Mouse (Mus musculus): ENCODE results near the gene Kctd2. TPM values are rescaled to one million over a fixed set of nuclear protein-coding genes. Genes with fewer than 3 reads are reported as not detected.
"Not testable (repeated sequence)": the region's sequence is repeated elsewhere in the genome, so short reads cannot be mapped to it uniquely, and the experiment has no call there.

Gene Kctd2
- polyA plus RNA-seq, 1 experiment from 2014 or later = 22.0 TPM

- Histone ChIP-seq H3K9ac (ENCODE audit: low read length) (no peak overlapping the region), H3K9me3 (ENCODE audit: control insufficient read depth, low read length) (no peaks in the 10 kb centered on the region), H3K36me3 (ENCODE audit: control insufficient read depth, insufficient read depth, low read length) (no peaks in the 10 kb centered on the region), H3K27me3 (ENCODE audit: control insufficient read depth, insufficient read depth, low read length) (peaks cover 16% of the 10 kb centered on the region), H3K4me1 (ENCODE audit: control insufficient read depth, insufficient read depth, low read length) (peaks cover 6% of the 10 kb centered on the region; the same call in 1 of the 2 replicates), H3K4me3 (ENCODE audit: low read depth, low read length) (no peak overlapping the region), H3K4me2 (ENCODE audit: low read depth) (no peak overlapping the region), H3K27ac (ENCODE audit: low read depth, low read length) (no peak overlapping the region)
- 90% methylated on average over 4 of the region's 4 CpGs for WGBS
- no peak for DNase-seq (ENCODE audit: low spot score)
- no peak for ATAC-seq (ENCODE audit: insufficient read depth, low FRiP score, low TSS enrichment)
Measured at GRCm38 (mm10) chr11:115377254-115377653, 42.7 kb upstream of the Kctd2 start.

GRCm38 (mm10) chr11:115377854-115378253 is 42.1 kb upstream of the Kctd2 start:
- Histone ChIP-seq H3K27ac (ENCODE audit: low read depth, low read length) (no peak overlapping the region), H3K4me2 (ENCODE audit: low read depth) (no peak overlapping the region), H3K4me1 (ENCODE audit: control insufficient read depth, insufficient read depth, low read length) (peaks cover 11% of the 10 kb centered on the region), H3K9me3 (ENCODE audit: control insufficient read depth, low read length) (no peaks in the 10 kb centered on the region), H3K9ac (ENCODE audit: low read length) (no peak overlapping the region), H3K27me3 (ENCODE audit: control insufficient read depth, insufficient read depth, low read length) (peaks cover 16% of the 10 kb centered on the region), H3K36me3 (ENCODE audit: control insufficient read depth, insufficient read depth, low read length) (no peaks in the 10 kb centered on the region), H3K4me3 (ENCODE audit: low read depth, low read length) (no peak overlapping the region)
- no peak for ATAC-seq (ENCODE audit: insufficient read depth, low FRiP score, low TSS enrichment)
- DNase-seq (ENCODE audit: low spot score) = no peak
- WGBS = 92% methylated on average over 7 of the region's 7 CpGs

GRCm38 (mm10) chr11:115381276-115381675 is 38.7 kb upstream of the Kctd2 start:
- peak overlapping the region; percentile 87 for H3K4me2 ChIP-seq (ENCODE audit: low read depth)
- WGBS = 11% methylated on average over 9 of the region's 9 CpGs
- H3K9ac ChIP-seq (ENCODE audit: low read length) = no peak overlapping the region; the same call in 1 of the 2 replicates
- peaks cover 22% of the 10 kb centered on the region for H3K4me1 ChIP-seq (ENCODE audit: control insufficient read depth, insufficient read depth, low read length)
- H3K27me3 ChIP-seq (ENCODE audit: control insufficient read depth, insufficient read depth, low read length) = no peaks in the 10 kb centered on the region
- H3K27ac ChIP-seq (ENCODE audit: low read depth, low read length) = no peak overlapping the region
- DNase-seq (ENCODE audit: low spot score) = peak; percentile 34
- H3K9me3 ChIP-seq (ENCODE audit: control insufficient read depth, low read length) = no peaks in the 10 kb centered on the region
- H3K36me3 ChIP-seq (ENCODE audit: control insufficient read depth, insufficient read depth, low read length) = no peaks in the 10 kb centered on the region
- no peak overlapping the region for H3K4me3 ChIP-seq (ENCODE audit: low read depth, low read length)
- no peak for ATAC-seq (ENCODE audit: insufficient read depth, low FRiP score, low TSS enrichment)

GRCm38 (mm10) chr11:115381743-115382539 is 38.0 kb upstream of the Kctd2 start, which contains the start of gene Cdr2l:
Gene Cdr2l, plus strand, starts transcription at chr11:115381916.
- Histone ChIP-seq H3K27me3 (ENCODE audit: control insufficient read depth, insufficient read depth, low read length) (no peaks in the 10 kb centered on the region), H3K36me3 (ENCODE audit: control insufficient read depth, insufficient read depth, low read length) (no peaks in the 10 kb centered on the region), H3K9ac (ENCODE audit: low read length) (peak within 1 kb of the TSS; percentile 96), H3K27ac (ENCODE audit: low read depth, low read length) (peak within 1 kb of the TSS; percentile 90), H3K4me2 (ENCODE audit: low read depth) (peak within 1 kb of the TSS; percentile 87), H3K4me3 (ENCODE audit: low read depth, low read length) (peak within 1 kb of the TSS; percentile 82), H3K4me1 (ENCODE audit: control insufficient read depth, insufficient read depth, low read length) (peaks cover 22% of the 10 kb centered on the region), H3K9me3 (ENCODE audit: control insufficient read depth, low read length) (no peaks in the 10 kb centered on the region)
- WGBS = under 1% methylated on average over 75 of the region's 76 CpGs
- ATAC-seq (ENCODE audit: insufficient read depth, low FRiP score, low TSS enrichment) (peak; percentile 90), DNase-seq (ENCODE audit: low spot score) (peak; percentile 93)

- H3K4me2 ChIP-seq (ENCODE audit: low read depth) = peak overlapping the region; percentile 87
- no peaks in the 10 kb centered on the region; the same call in 1 of the 2 replicates for H3K36me3 ChIP-seq (ENCODE audit: control insufficient read depth, insufficient read depth, low read length)
- H3K4me1 ChIP-seq (ENCODE audit: control insufficient read depth, insufficient read depth, low read length) = peaks cover 22% of the 10 kb centered on the region
- 20% methylated on average over 5 of the region's 5 CpGs for WGBS
- no peaks in the 10 kb centered on the region for H3K27me3 ChIP-seq (ENCODE audit: control insufficient read depth, insufficient read depth, low read length)
- no peaks in the 10 kb centered on the region for H3K9me3 ChIP-seq (ENCODE audit: control insufficient read depth, low read length)
- no peak for DNase-seq (ENCODE audit: low spot score)
- no peak for ATAC-seq (ENCODE audit: insufficient read depth, low FRiP score, low TSS enrichment)
- peak overlapping the region; percentile 96 for H3K9ac ChIP-seq (ENCODE audit: low read length)
- H3K27ac ChIP-seq (ENCODE audit: low read depth, low read length) = no peak overlapping the region
- peak overlapping the region; percentile 82 for H3K4me3 ChIP-seq (ENCODE audit: low read depth, low read length)
Measured at GRCm38 (mm10) chr11:115382891-115383290, 37.0 kb upstream of the Kctd2 start.

GRCm38 (mm10) chr11:115383701-115384474 is 36.0 kb upstream of the Kctd2 start:
- 0 out of 2 replicates have a peak overlapping the region, but pooled peaks have one; percentile 6 for H3K27ac ChIP-seq (ENCODE audit: low read depth, low read length)
- 66% methylated on average over 16 of the region's 16 CpGs for WGBS
- H3K4me3 ChIP-seq (ENCODE audit: low read depth, low read length) = no peak overlapping the region
- H3K9me3 ChIP-seq (ENCODE audit: control insufficient read depth, low read length) = no peaks in the 10 kb centered on the region
- peak overlapping the region; percentile 87 for H3K4me2 ChIP-seq (ENCODE audit: low read depth)
- H3K9ac ChIP-seq (ENCODE audit: low read length) = peak overlapping the region; percentile 40
- no peaks in the 10 kb centered on the region for H3K27me3 ChIP-seq (ENCODE audit: control insufficient read depth, insufficient read depth, low read length)
- H3K4me1 ChIP-seq (ENCODE audit: control insufficient read depth, insufficient read depth, low read length) = peaks cover 22% of the 10 kb centered on the region
- ATAC-seq (ENCODE audit: insufficient read depth, low FRiP score, low TSS enrichment) (no peak), DNase-seq (ENCODE audit: low spot score) (peak; percentile 46)
- H3K36me3 ChIP-seq (ENCODE audit: control insufficient read depth, insufficient read depth, low read length) = no peaks in the 10 kb centered on the region; the same call in 1 of the 2 replicates

- no peak overlapping the region for H3K4me2 ChIP-seq (ENCODE audit: low read depth)
- no peaks in the 10 kb centered on the region for H3K27me3 ChIP-seq (ENCODE audit: control insufficient read depth, insufficient read depth, low read length)
Measured at GRCm38 (mm10) chr11:115384587-115384986, 35.3 kb upstream of the Kctd2 start.

GRCm38 (mm10) chr11:115386859-115387258 is 33.1 kb upstream of the Kctd2 start:
- H3K4me1 ChIP-seq (ENCODE audit: control insufficient read depth, insufficient read depth, low read length) = peaks cover 22% of the 10 kb centered on the region
- H3K9me3 ChIP-seq (ENCODE audit: control insufficient read depth, low read length); DNase-seq (ENCODE audit: low spot score); H3K4me3 ChIP-seq (ENCODE audit: low read depth, low read length); H3K9ac ChIP-seq (ENCODE audit: low read length); ATAC-seq (ENCODE audit: insufficient read depth, low FRiP score, low TSS enrichment); H3K27me3 ChIP-seq (ENCODE audit: control insufficient read depth, insufficient read depth, low read length); H3K4me2 ChIP-seq (ENCODE audit: low read depth); H3K27ac ChIP-seq (ENCODE audit: low read depth, low read length); H3K36me3 ChIP-seq (ENCODE audit: control insufficient read depth, insufficient read depth, low read length): not testable (repeated sequence)
- 92% methylated on average over 3 of the region's 3 CpGs for WGBS

More at GRCm38 (mm10) chr11:115384587-115384986, 35.3 kb upstream of the Kctd2 start:
- ATAC-seq (ENCODE audit: insufficient read depth, low FRiP score, low TSS enrichment) (no peak), DNase-seq (ENCODE audit: low spot score) (no peak)
- Histone ChIP-seq H3K9me3 (ENCODE audit: control insufficient read depth, low read length) (no peaks in the 10 kb centered on the region), H3K27ac (ENCODE audit: low read depth, low read length) (no peak overlapping the region), H3K36me3 (ENCODE audit: control insufficient read depth, insufficient read depth, low read length) (no peaks in the 10 kb centered on the region; the same call in 1 of the 2 replicates), H3K4me1 (ENCODE audit: control insufficient read depth, insufficient read depth, low read length) (peaks cover 22% of the 10 kb centered on the region), H3K9ac (ENCODE audit: low read length) (no peak overlapping the region), H3K4me3 (ENCODE audit: low read depth, low read length) (no peak overlapping the region)
- WGBS = 82% methylated on average over 5 of the region's 5 CpGs

Data from neural tube, embryonic 11.5 days (tissue).